Mouse (Mus musculus): ENCODE measurements at regions not wholly inside any gene's neighbourhood (a gene's known extent, or its start where the extent isn't known, plus 50 kb on each side); places are given as distances from the start of the nearest gene placed in this dataset.

GRCm38 (mm10) chr1:61419839-61420238 is 218.8 kb upstream of the Pard3b start:
- no peak overlapping the region for H3K4me3 ChIP-seq (ENCODE audit: insufficient read depth, low read depth, low read length)
- no peak overlapping the region for H3K27ac ChIP-seq (replicated peaks; ENCODE audit: insufficient read depth, low read depth, low read length)
- H3K9ac ChIP-seq (ENCODE audit: low read depth, low read length), result no peak overlapping the region
- H3K4me1 ChIP-seq (ENCODE audit: control insufficient read depth, insufficient read depth, low read length), result no peaks in the 10 kb centered on the region
- no peak for TF ChIP-seq POLR2A (IDR thresholded peaks at IDR 0.05; ENCODE audit: extremely low read depth, insufficient read depth, low read length)
- peaks cover 2% of the 10 kb centered on the region; the same call in 1 of the 2 replicates for H3K27me3 ChIP-seq (ENCODE audit: control insufficient read depth, insufficient read depth, low read length)
- WGBS, result 40% methylated on average over 6 of the region's 6 CpGs
- H3K79me2 ChIP-seq (ENCODE audit: control insufficient read depth, insufficient read depth, low read length), result no peaks in the 10 kb centered on the region
- no peak for DNase-seq (ENCODE audit: extremely low read depth, low read depth, low spot score)
- H3K36me3 ChIP-seq (ENCODE audit: control insufficient read depth, insufficient read depth, low read length), result no peaks in the 10 kb centered on the region

- H3K27ac ChIP-seq (replicated peaks; ENCODE audit: insufficient read depth, low read depth, low read length), result no peak overlapping the region
- H3K27me3 ChIP-seq (ENCODE audit: control insufficient read depth, insufficient read depth, low read length), result peaks cover 4% of the 10 kb centered on the region; the same call in 1 of the 2 replicates
- H3K9ac ChIP-seq (ENCODE audit: low read depth, low read length), result no peak overlapping the region
- no peak for DNase-seq (ENCODE audit: extremely low read depth, low read depth, low spot score)
- H3K36me3 ChIP-seq (ENCODE audit: control insufficient read depth, insufficient read depth, low read length), result no peaks in the 10 kb centered on the region
- no peak for TF ChIP-seq CTCF (IDR thresholded peaks at IDR 0.05; ENCODE audit: low read depth, low read length)
- no peak for TF ChIP-seq POLR2A (IDR thresholded peaks at IDR 0.05; ENCODE audit: extremely low read depth, insufficient read depth, low read length)
- no peak overlapping the region for H3K4me3 ChIP-seq (ENCODE audit: insufficient read depth, low read depth, low read length)
- H3K79me2 ChIP-seq (ENCODE audit: control insufficient read depth, insufficient read depth, low read length), result no peaks in the 10 kb centered on the region
- no peaks in the 10 kb centered on the region for H3K4me1 ChIP-seq (ENCODE audit: control insufficient read depth, insufficient read depth, low read length)
Measured at GRCm38 (mm10) chr1:61423253-61423652, 215.4 kb upstream of the Pard3b start.

- Histone ChIP-seq H3K4me3 (ENCODE audit: insufficient read depth, low read depth, low read length) (no peak overlapping the region), H3K27me3 (ENCODE audit: control insufficient read depth, insufficient read depth, low read length) (0 out of 2 replicates have a peak, but pooled peaks cover 2% of the 10 kb centered on the region), H3K4me1 (ENCODE audit: control insufficient read depth, insufficient read depth, low read length) (no peaks in the 10 kb centered on the region), H3K27ac (replicated peaks; ENCODE audit: insufficient read depth, low read depth, low read length) (no peak overlapping the region), H3K9ac (ENCODE audit: low read depth, low read length) (no peak overlapping the region), H3K79me2 (ENCODE audit: control insufficient read depth, insufficient read depth, low read length) (no peaks in the 10 kb centered on the region), H3K36me3 (ENCODE audit: control insufficient read depth, insufficient read depth, low read length) (no peaks in the 10 kb centered on the region)
- TF ChIP-seq CTCF (IDR thresholded peaks at IDR 0.05; ENCODE audit: low read depth, low read length) (no peak), POLR2A (IDR thresholded peaks at IDR 0.05; ENCODE audit: extremely low read depth, insufficient read depth, low read length) (no peak)
- no peak for DNase-seq (ENCODE audit: extremely low read depth, low read depth, low spot score)
- 88% methylated on average over 4 of the region's 4 CpGs for WGBS
Measured at GRCm38 (mm10) chr1:61428706-61429501, 209.7 kb upstream of the Pard3b start.

GRCm38 (mm10) chr1:61437603-61438002 is 201.0 kb upstream of the Pard3b start:
- Histone ChIP-seq H3K36me3 (ENCODE audit: control insufficient read depth, insufficient read depth, low read length) (no peaks in the 10 kb centered on the region), H3K9ac (ENCODE audit: low read depth, low read length) (no peak overlapping the region), H3K27me3 (ENCODE audit: control insufficient read depth, insufficient read depth, low read length) (no peaks in the 10 kb centered on the region), H3K79me2 (ENCODE audit: control insufficient read depth, insufficient read depth, low read length) (no peaks in the 10 kb centered on the region), H3K4me1 (ENCODE audit: control insufficient read depth, insufficient read depth, low read length) (no peaks in the 10 kb centered on the region), H3K27ac (replicated peaks; ENCODE audit: insufficient read depth, low read depth, low read length) (no peak overlapping the region), H3K4me3 (ENCODE audit: insufficient read depth, low read depth, low read length) (no peak overlapping the region)
- 68% methylated on average over 3 of the region's 3 CpGs for WGBS
- DNase-seq (ENCODE audit: extremely low read depth, low read depth, low spot score), result no peak
- TF ChIP-seq POLR2A (IDR thresholded peaks at IDR 0.05; ENCODE audit: extremely low read depth, insufficient read depth, low read length), result no peak
- no peak for TF ChIP-seq CTCF (IDR thresholded peaks at IDR 0.05; ENCODE audit: low read depth, low read length)

GRCm38 (mm10) chr1:61461435-61461834 is 177.2 kb upstream of the Pard3b start:
- DNase-seq (ENCODE audit: extremely low read depth, low read depth, low spot score), result no peak
- no peaks in the 10 kb centered on the region for H3K79me2 ChIP-seq (ENCODE audit: control insufficient read depth, insufficient read depth, low read length)
- H3K9ac ChIP-seq (ENCODE audit: low read depth, low read length), result no peak overlapping the region
- TF ChIP-seq CTCF (IDR thresholded peaks at IDR 0.05; ENCODE audit: low read depth, low read length) (no peak), POLR2A (IDR thresholded peaks at IDR 0.05; ENCODE audit: extremely low read depth, insufficient read depth, low read length) (no peak)
- no peak overlapping the region for H3K4me3 ChIP-seq (ENCODE audit: insufficient read depth, low read depth, low read length)
- H3K36me3 ChIP-seq (ENCODE audit: control insufficient read depth, insufficient read depth, low read length), result no peaks in the 10 kb centered on the region
- no peak overlapping the region for H3K27ac ChIP-seq (replicated peaks; ENCODE audit: insufficient read depth, low read depth, low read length)
- no peaks in the 10 kb centered on the region for H3K4me1 ChIP-seq (ENCODE audit: control insufficient read depth, insufficient read depth, low read length)
- no peaks in the 10 kb centered on the region for H3K27me3 ChIP-seq (ENCODE audit: control insufficient read depth, insufficient read depth, low read length)
- WGBS, result 77% methylated on average over 3 of the region's 3 CpGs

GRCm38 (mm10) chr1:61470617-61471214 is 167.9 kb upstream of the Pard3b start:
- Histone ChIP-seq H3K36me3 (ENCODE audit: control insufficient read depth, insufficient read depth, low read length) (no peaks in the 10 kb centered on the region), H3K79me2 (ENCODE audit: control insufficient read depth, insufficient read depth, low read length) (no peaks in the 10 kb centered on the region), H3K4me1 (ENCODE audit: control insufficient read depth, insufficient read depth, low read length) (no peaks in the 10 kb centered on the region), H3K27ac (replicated peaks; ENCODE audit: insufficient read depth, low read depth, low read length) (no peak overlapping the region), H3K4me3 (ENCODE audit: insufficient read depth, low read depth, low read length) (no peak overlapping the region), H3K27me3 (ENCODE audit: control insufficient read depth, insufficient read depth, low read length) (no peaks in the 10 kb centered on the region), H3K9ac (ENCODE audit: low read depth, low read length) (no peak overlapping the region)
- DNase-seq (ENCODE audit: extremely low read depth, low read depth, low spot score), result no peak
- no peak for TF ChIP-seq CTCF (IDR thresholded peaks at IDR 0.05; ENCODE audit: low read depth, low read length)
- no peak for TF ChIP-seq POLR2A (IDR thresholded peaks at IDR 0.05; ENCODE audit: extremely low read depth, insufficient read depth, low read length)
- 82% methylated on average over 5 of the region's 5 CpGs for WGBS

Data from liver, adult 2 months (tissue).